Mouse (Mus musculus): ENCODE data around the gene Usp47. TPM values are rescaled to one million over a fixed set of nuclear protein-coding genes. Genes with fewer than 3 reads are reported as not detected.

Usp47 gene
- total RNA-seq (2014; fragmentation: Nextera tagmentation) (49.8 and 52.5 TPM in 2 replicates), total RNA-seq (2017) (125 and 135 TPM in 2 replicates)

GRCm38 (mm10) chr7:112023150-112023600 is at the start of gene Usp47:
Gene Usp47 (plus strand): TSS chr7:112023504.
- peak; percentile 88 for ATAC-seq (replicated peaks; ENCODE audit: poor library complexity, severe bottlenecking)

- no peak for ATAC-seq (replicated peaks; ENCODE audit: poor library complexity, severe bottlenecking)
Measured at GRCm38 (mm10) chr7:111976401-111976800, 46.9 kb upstream of the Usp47 start.

GRCm38 (mm10) chr7:111977871-111978270 is 45.4 kb upstream of the Usp47 start:
- no peak for ATAC-seq (replicated peaks; ENCODE audit: poor library complexity, severe bottlenecking)

- no peak for ATAC-seq (replicated peaks; ENCODE audit: poor library complexity, severe bottlenecking)
Measured at GRCm38 (mm10) chr7:111982296-111982695, 41.0 kb upstream of the Usp47 start.

GRCm38 (mm10) chr7:111984530-111984929 is 38.8 kb upstream of the Usp47 start:
- ATAC-seq (replicated peaks; ENCODE audit: poor library complexity, severe bottlenecking): no peak

DNA sequence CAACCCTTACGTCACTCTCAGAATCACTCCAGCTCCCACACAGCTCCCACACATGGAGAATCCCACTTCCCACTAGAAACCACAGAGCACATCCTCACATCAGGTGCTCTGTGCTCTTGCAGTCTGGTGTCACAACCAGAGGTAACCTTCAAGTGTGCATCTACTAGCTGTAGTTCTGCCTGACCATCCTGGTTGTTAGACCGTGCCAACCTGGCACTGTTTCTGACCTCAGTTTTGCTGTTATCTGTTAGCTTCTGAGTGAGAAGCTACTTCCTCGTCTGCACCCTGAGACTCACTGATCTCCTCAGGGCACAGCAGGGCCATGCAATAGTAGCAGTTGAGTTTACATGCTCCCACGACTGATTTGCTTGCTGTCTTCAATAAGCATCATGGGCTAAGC is 38.0 kb upstream of the Usp47 start:
- ATAC-seq (replicated peaks; ENCODE audit: poor library complexity, severe bottlenecking): no peak; the same call in 1 of the 2 replicates

DNA sequence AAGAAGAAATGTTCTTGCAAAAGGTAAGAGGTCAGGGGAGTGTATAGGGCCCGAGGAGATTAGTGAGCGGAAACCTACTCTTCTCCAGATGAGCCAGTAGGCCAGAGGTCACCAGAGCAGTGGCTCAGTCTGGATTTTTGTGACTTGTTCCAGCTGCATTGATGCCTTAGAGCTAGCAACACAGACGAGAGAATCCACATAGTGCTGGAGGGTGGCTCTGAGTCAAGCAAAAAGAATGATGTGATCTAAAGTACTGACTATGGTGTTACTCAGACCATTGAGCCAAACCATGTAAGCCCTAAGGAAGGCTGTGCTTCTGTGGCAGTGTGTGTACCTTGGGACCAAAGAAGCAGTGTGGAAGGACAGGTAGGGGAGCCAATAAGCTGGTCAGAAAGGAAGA is 36.4 kb upstream of the Usp47 start:
- no peak for ATAC-seq (replicated peaks; ENCODE audit: poor library complexity, severe bottlenecking)

- no peak; the same call in 1 of the 2 replicates for ATAC-seq (replicated peaks; ENCODE audit: poor library complexity, severe bottlenecking)
Measured at GRCm38 (mm10) chr7:111997441-111997840, 25.9 kb upstream of the Usp47 start.

DNA sequence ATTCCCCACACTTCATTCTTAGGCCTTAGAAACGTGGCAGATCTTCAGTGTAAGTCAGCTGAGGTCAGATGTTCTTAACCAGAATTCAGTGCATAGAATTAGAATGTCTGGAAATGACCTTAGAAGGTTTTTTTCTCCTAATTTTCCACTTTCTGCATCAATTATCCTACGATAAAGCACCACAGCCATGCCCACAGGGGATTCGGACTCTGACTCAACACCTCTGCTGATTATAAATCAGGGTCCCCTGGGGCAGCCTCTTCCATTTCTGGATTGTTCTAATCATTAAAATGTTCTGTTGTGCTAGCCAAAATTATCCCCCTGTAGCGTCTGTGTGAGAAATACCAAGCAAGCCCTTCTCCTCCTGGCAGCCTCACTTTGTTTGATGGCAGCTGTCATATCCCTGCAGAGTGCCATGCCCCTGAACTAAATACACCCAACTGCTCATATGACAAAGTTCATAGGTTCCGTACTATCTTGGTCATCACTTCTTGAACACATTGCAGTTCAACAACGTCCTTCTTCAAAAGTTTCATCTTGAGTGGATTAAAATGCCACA is 24.8 kb upstream of the Usp47 start:
- no peak for ATAC-seq (replicated peaks; ENCODE audit: poor library complexity, severe bottlenecking)

DNA sequence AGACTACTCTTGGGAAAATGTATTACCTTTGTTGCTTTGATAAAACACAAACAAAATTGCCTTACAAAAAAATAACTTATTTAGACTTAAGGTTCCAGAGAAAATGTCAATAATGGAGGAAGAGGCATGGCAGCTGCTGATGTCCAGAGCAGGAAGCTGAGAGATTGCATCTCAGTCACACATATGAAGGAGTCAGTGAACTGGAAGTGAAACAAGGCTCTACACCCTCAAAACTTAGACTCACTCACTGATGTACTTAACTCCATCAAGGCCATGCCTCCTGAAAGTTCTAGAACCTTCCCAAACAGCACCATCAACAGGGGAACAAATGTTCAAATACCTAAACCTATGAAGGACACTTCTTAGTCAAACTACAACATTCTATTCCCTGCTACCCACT is 23.9 kb upstream of the Usp47 start:
- ATAC-seq (replicated peaks; ENCODE audit: poor library complexity, severe bottlenecking): peak; percentile 52

- ATAC-seq (replicated peaks; ENCODE audit: poor library complexity, severe bottlenecking): peak; percentile 96
Measured at GRCm38 (mm10) chr7:112000166-112000565, 23.1 kb upstream of the Usp47 start.

DNA sequence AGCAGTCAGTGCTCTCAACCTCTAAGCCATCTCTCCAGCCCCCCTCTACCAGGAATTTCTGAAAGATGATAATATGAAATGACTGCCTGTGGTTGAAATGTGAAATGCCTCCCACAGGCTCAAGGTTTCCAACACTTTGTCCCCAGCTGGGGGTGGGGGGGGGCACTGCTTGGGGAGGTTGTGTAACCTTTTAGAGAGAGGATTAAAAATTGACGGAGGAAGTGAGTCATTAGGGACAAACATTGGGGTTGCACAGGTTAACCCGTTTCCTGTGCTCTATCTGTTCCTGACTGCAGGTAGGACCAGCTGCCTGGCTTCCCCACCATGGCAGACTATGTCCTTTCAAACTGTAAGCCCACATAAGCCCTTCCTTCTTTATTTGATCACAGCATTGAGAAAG is 12.8 kb upstream of the Usp47 start:
- peak; percentile 20; the same call in 1 of the 2 replicates for ATAC-seq (replicated peaks; ENCODE audit: poor library complexity, severe bottlenecking)

GRCm38 (mm10) chr7:112010976-112011375 is 12.3 kb upstream of the Usp47 start:
- no peak for ATAC-seq (replicated peaks; ENCODE audit: poor library complexity, severe bottlenecking)

GRCm38 (mm10) chr7:112012102-112012501 is 11.2 kb upstream of the Usp47 start:
- ATAC-seq (replicated peaks; ENCODE audit: poor library complexity, severe bottlenecking): no peak

DNA sequence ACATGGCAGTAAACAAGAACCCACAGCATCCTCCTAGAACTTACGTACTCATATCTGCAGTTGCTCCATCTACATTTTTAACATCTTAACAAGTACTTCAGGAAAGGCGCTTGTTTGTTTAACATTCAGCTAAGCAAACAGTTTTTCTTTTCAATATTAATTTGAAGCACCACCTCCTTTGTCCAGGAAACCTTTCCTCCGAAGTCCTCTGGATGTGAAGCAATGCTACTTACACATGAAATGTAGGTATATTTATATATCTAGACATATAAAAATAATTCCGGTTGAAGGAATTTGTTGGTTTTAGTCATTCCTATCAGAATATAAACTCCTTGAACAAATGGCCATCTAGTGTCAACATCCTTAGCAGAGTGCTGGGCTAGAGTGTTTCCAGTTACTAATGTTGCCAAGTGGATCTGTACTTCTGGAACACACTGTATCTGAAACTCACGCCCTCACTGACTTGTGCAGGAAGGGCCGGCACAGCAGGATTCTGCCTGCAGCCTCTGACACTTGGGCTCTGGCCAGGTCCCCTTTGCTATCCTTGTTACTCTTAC is 10.6 kb upstream of the Usp47 start:
- no peak for ATAC-seq (replicated peaks; ENCODE audit: poor library complexity, severe bottlenecking)

GRCm38 (mm10) chr7:112014148-112014547 is 9.2 kb upstream of the Usp47 start:
- no peak for ATAC-seq (replicated peaks; ENCODE audit: poor library complexity, severe bottlenecking)

GRCm38 (mm10) chr7:112022506-112023149 is 676 bp upstream of the Usp47 start:
- peak; percentile 13; the same call in 1 of the 2 replicates for ATAC-seq (replicated peaks; ENCODE audit: poor library complexity, severe bottlenecking)

- ATAC-seq (replicated peaks; ENCODE audit: poor library complexity, severe bottlenecking): peak; percentile 64
Measured at GRCm38 (mm10) chr7:112023601-112024445, 519 bp downstream of the Usp47 start.

- no peak for ATAC-seq (replicated peaks; ENCODE audit: poor library complexity, severe bottlenecking)
Measured at GRCm38 (mm10) chr7:112024446-112024730, 1.1 kb downstream of the Usp47 start.

- ATAC-seq (replicated peaks; ENCODE audit: poor library complexity, severe bottlenecking): no peak
Measured at GRCm38 (mm10) chr7:112024856-112025255, 1.6 kb downstream of the Usp47 start.

GRCm38 (mm10) chr7:112030594-112030993 is 7.3 kb downstream of the Usp47 start:
- ATAC-seq (replicated peaks; ENCODE audit: poor library complexity, severe bottlenecking): peak; percentile 79
